Mouse (Mus musculus) layer of hippocampus, postnatal 10 days (tissue): Measurements from ENCODE around the gene Grip1. TPM values are rescaled to one million over a fixed set of nuclear protein-coding genes. Genes with fewer than 3 reads are reported as not detected.
A peak's percentile ranks its signal among the peaks of the same experiment; 100 is the strongest.

Experiments used
- DNase-seq, 2 experiments: peaks; one replicate each; pipeline ENCODE4 v3.0.0; 2021; ENCODE audit warnings: low spot score in 2 of 2
- long read RNA-seq: library from polyadenylated mRNA; stranded (forward); transcript quantifications from one replicate; pipeline ENCODE4 v2.0.0, GENCODE M21; 2023
- total RNA-seq, 2 experiments: library from RNA; stranded (reverse); gene quantifications; 2 replicates each; pipeline ENCODE4 v1.2.3; 2021

Gene Grip1
- 10 to 100 TPM; 51.9 to 57.0 TPM for total RNA-seq
- long read RNA-seq, full-length matches to known transcripts: 2 of 14 reads
- long read RNA-seq, partial matches to known transcripts: 7 of 14 reads
- long read RNA-seq, other reads (novel, unspliced or antisense): 5 of 14 reads

DNA sequence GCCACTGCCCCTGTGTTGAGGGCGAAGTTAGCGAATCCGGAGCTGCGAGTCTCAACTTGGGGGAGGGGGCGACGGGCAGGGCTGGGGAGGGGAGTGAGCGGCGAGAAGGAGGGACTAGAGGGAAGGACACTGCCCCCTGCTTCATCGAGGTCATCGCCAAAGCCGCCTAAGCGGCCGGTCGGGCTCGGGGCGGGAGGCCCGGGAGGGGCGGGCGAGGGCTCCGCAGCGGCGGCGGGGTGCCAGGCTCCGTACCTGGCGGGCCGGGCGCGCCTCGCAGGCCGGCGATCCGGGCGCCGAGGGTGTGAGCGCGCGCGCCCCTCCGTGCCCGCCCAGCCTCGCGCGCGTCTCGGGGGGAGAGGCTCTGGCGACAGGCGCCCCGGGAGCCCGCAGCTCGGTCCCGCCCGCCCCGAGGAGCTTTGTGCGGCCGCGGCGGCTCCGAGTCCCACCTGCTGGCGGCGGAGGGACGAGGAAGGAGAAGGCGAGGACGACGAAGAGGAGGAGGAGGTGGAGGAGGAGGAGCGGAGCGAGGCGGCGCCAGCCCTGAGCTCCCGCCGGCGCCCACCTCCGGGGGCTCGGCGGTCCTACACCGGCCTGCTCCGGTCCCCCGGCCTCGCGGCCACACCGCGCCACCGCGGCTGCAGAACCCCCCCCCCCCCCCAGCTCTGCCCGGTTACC lies at the start of gene Grip1:
Grip1 (plus strand) TSS at position 400 of the 675 bp plus-strand sequence.
- peak; percentile 53 to 64 for DNase-seq

DNA sequence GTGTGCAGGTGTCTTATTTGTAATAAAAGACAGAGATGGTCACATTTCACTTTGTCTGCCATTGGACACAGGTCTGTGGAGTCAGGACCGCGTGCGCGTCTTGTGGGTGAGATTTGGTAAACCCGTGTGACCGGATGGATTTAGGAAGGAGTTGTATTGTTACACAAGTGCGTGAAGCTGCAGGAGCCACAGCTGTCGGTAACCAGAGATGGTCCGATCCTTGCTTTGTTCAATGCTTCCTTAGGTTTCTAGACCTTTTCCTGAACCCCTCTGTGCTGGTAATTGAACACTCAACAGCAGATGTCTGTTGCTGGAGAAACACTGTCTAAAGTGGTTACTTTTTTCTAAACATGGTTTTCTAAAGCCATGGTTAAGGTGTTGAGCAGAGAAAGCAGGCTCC lies 48.5 kb upstream of the Grip1 start:
- DNase-seq: no peak

DNA sequence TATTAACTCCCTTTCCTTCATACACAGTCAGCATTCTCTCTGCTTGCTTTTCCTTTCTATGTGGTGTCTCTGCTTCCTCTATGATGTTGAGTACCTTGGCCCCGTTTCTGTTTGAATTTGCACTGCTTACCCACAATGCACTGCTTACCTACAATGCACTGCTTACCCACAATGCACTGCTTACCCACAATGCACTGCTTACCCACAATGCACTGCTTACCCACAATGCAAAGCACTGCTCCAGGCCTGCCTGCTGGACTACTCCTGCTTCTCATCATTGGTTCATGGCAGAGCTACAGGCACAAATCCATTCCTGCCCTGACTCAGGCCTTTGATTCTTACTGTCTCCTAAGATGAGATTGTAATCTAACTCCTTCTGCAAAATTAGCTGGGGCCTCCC lies 48.0 kb upstream of the Grip1 start:
- DNase-seq: no peak

DNA sequence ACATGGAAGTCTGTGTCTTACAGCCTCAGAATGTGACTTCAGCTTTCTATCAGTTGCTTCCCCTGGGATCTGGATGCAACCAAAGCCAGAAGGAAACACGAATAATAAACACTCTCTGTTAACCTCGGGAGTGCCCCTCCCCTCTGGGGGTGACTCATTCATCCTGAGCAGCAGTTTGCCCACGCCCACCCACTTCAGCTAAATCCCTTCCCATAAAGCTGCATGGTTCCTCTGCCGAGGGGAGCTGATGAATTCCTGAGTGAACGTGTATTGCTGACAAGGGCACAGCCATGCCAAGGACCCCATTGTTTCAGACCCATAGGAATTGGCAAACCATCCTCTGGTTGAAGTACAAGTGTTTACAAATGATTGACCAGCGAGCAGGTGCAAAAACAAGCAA lies 45.3 kb upstream of the Grip1 start:
- DNase-seq: no peak

DNA sequence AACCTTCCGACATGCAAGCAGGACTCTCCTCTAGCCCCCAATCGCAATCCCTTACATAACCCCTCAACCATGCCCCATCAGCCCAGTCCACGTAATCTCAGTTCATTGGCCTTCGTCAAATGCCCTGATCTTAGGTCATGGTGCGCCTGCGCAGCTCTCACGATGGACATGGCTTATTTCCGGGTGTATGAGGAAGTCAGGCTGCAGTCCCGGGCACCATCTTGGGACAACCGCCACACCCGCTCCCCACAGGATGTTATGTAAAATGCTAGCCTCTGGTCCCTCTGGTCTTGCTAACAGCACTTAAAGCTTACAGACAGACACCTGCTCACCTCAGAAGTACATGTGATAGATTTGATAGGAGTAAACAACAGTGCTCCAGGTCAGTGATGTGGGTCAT lies 40.4 kb upstream of the Grip1 start:
- DNase-seq: no peak

DNA sequence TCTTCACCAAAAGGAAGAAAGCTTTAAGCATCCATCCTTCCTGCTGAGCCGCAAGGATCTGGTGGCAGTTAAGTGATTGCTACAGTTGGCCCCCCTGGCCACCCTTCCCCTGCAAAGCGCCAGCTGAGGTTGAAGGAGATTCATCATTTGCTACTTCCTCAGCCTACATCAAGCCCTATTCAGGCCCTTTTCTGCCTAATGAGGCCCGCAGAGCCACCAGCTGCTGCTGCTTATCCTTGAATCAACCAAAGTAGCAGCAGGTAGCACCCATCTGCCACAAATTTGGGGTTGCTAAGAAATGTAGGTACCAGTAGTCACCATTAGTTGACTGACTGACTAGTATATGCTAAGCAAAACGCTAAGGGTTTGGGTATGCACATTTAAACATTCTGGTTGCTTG lies 38.5 kb upstream of the Grip1 start:
- no peak for DNase-seq

DNA sequence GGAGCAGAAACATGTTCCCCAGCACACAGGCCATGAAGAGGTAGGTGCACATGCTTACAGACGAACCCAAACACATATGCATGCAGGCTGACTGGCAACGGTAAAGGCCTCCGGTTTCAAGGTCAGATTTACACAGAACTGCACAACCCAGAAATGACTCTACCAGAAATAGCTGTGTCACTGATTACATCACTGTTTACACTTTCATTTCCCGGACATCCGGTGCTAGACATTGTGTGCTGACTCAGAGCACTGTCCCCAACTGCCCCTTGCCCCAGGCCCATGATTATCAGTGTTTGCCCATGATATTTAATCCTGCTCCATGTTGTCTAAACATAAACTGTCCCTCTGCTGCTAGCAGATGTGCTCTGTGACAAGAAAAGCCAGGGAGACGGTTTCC lies 32.2 kb upstream of the Grip1 start:
- no peak for DNase-seq

DNA sequence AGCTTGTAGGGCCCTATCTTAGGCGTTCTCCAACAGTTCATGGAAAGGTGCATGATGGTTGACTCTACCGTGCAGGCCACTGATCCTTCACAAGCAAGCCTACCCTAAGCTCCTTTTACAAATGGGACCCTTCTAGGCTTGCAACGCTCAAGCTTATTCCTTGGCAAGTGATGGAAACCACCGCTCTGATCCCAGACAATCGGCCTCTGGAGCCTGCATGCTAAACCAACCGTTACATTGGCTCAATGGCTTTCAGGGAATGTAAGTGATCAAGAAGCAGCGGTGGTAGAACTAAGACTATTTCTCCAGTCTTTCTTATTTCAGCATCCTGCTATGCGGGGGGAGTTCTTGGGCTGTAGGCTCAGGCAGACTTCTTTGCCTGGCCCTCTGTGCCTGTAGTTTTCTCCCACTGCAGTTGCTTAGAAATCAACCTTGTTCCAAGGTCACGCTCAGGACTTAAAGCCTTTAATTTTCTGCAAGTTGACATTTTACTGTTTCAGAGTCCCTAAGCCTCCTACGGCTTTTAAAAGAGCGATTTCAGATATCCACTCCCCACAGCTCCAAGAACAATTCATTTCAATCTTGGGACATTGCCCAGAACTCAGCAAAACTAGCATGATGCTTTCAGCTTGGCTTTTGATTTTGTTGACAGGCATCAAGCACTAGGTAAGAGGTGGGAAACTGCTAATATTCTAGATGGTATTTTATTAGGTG lies 29.7 kb upstream of the Grip1 start:
- DNase-seq: no peak

DNA sequence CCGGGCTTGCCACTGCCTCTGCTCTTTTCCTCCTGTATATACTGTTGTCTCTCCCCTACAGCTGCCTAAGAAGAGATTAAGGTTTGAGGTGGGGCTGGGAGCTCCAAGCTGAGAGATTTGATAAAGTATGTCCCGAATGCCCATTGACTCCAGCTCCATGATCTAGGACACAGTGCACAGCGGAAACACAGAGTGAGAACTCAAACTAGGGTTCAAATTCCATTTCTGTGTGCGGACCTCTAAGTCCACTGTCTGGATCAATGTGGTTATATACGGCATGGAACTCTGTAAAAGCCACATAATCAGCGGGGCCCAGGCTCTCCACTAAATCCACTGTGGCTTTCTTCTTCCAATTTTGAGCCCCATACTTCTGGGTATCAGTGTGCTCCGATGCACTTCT lies 26.0 kb upstream of the Grip1 start:
- no peak for DNase-seq

DNA sequence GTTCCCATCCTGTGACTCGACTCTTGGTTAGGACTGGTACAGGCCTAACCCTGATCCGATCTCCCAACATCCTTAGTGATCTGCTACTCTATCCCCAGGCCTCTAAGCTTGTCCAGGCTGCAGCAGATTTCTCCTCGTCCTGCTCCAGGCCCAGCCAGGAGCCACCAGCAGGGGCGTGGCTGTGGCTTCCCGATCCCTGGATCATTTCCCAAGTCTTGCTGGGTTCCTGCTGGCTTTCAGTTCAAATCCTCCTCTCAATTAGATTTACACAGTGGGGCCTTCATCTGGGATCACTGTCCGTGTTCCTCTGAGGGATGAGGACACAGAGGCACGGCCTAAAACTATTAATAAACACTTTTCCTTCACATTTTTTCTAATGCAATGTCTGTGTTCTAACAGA lies 25.5 kb upstream of the Grip1 start:
- DNase-seq: no peak

DNA sequence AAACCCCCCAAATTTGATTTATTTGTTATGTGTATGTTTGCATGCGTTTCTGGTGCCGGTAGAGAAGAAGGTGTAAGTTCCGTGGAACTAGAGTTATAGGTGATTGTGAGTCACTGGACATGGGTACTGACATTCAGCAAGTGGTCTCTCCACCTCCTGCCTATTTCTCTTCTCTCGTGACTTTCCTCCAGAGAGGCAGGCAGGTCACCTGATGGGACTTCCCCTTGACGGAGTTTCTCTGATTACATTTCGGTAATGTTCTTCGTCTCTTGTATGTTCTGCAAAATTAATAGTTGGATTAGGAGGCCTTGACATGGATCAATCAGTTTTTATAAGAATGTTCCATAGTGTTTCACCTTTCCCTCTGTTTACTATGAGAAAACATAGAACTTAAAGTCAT lies 23.4 kb upstream of the Grip1 start:
- no peak for DNase-seq

DNA sequence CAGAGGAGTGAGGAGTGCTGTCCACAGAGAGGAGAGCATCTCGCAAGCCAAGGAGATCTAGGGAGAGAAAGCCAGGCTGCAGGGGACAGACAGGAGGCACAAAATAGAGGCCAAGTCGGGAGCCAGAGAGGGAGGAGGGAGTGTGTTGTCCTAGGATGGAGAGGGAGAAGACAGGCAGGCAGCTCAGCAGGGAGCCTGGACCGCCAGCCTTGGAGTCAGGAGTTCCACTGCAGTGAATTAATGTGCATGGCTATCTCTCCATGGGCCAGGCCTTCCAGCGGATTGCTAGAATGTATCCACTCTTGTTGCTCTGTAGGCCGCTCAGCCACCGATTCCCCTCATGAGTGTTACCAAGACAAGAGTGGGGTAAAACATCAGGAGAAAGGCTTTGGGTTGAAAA lies 21.8 kb upstream of the Grip1 start:
- DNase-seq: no peak

DNA sequence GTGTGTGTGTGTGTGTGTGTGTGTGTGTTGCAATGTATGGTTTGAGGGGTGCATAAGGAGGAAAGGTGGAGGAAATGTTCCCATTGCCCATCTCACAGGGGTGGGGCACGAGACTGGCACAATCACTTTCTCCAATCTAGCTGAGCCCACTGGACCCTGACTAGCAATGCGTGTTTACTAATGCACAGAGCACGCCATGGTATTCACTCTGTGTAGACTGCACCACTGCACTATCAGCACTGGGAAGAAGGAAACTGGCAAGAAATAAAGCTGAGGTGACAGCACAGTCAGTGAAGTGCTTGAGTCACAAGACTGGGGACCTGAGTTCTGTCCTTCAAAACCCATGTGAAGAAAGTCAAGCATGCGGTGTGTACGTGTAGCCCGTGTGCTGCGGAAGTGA lies 17.8 kb upstream of the Grip1 start:
- no peak for DNase-seq

DNA sequence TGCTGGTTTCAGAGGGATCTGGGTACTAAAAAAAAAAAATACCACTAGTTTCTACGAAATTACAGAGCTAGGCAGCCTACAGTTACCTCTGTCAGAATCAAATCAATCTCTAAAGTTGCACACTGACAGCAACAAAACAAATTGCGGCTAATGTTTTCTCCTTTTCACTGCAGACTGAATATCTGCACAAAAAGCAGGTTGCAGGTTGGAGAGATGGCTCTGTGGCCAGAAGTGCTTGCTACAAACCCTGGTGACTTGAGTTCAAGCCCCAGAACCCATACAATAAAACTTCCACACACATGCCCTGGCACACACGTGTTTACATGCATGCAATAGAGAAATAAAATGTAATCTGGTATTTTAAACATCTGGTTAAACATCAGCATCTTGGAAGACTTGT lies 16.3 kb upstream of the Grip1 start:
- DNase-seq: no peak

DNA sequence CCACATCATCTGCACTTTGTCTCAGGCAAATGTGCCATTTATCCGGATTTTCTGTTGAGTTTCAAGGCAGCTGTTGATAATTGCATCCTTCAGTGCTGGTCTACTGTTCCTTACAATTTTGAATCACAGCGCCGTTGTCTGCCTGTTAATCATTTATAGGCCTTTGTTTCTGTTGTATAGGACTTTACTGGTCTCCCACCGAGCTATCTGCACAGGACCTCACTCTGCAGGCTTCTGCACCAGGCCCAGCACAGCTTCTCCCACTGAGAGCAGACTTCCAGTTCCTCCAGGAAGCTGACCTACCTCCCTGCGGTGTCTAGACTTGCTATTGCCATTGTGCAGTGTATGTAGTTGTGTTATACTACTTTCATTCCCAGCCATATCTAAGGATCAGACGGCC lies 11.9 kb upstream of the Grip1 start:
- no peak for DNase-seq

DNA sequence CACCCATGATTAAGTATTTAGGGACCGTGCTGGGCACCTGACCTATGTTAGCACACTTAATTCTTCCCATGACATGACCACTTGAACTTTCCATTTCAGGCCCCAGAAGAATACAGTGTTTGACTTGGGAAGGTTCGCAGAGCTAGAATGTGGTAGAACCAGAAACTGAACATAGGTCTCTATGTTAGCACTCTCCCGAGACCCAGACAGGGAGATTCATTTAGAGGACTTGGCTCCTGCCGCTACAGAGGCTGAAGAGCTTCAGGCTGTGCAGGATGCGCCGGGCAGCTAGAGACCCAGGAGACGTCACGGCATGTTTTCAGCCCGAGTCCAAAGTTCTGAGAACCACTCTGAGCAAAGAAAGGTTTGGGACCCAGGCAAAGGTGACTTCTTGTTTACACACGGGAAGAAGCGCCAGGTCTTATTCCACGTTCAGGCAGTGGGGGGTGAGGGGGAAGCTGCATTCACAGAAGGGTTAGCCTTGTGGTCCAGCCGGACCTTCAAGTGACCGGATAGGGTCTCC lies 6.2 kb upstream of the Grip1 start:
- DNase-seq: no peak

DNA sequence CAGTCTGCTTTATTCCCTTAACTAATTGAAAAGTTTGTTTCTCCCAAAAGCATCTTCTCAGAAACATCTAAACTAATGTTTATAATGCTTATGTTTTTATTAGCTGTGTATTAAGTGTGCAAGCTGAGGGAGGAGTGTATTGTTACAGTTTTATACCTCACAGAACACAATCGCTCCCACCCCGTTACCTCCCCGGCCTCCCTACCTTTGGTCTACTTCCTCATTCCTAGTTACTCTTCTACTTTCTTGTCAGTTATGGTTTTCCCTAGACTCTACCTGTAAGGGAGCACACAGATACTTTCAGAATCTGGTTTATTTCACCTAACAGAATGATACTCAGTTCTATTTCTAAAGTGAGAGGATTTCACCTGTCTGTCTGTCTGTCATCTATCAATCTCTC lies 5.7 kb upstream of the Grip1 start:
- DNase-seq: no peak

DNA sequence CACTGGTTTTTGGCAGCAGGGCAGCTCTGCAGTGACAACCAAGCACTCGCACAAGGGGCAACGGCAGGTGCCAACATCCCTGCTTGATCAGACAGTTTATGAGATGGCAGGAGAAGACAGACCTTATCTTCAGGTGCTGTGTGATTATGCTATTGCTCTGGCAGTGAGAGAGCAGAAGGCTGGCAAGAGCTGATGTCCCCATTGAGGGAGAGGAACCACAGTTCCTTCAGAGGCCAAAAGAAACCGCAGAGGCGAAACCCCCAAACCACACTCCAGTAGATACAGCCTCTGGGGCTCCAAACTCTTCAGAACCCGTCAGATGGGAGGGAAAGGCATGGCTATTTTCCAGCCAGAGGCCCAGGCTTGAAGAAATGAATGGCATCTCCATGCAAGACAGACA lies 932 bp upstream of the Grip1 start:
- no peak for DNase-seq

DNA sequence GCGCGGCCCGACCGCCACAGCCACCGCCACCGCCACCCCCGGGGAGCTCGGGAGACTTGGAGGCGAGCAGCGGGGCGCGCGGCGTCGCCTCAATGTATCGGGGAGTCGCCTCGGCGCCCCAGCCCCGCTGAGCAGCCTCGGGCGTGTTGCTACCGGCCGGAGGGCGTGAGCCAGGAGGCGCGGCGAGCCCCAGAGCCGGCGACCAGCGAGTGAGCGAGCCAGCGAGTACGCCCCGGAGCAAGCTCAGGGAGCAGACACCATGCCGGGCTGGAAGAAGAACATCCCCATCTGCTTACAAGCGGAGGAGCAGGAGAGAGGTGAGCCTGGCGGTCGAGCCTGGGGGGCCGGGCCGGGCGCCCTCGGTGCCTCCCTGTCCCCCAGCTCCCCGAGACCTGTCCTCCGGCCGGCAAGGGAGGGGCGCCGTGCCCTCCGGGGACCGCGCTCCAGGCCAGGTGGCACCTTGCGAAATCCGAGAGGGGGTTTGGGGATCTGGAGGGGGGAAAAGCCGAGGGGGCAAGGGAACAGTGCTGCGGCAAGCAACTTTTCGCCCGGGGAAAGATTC lies 557 bp downstream of the Grip1 start:
- DNase-seq: peak; percentile 43 to 56

DNA sequence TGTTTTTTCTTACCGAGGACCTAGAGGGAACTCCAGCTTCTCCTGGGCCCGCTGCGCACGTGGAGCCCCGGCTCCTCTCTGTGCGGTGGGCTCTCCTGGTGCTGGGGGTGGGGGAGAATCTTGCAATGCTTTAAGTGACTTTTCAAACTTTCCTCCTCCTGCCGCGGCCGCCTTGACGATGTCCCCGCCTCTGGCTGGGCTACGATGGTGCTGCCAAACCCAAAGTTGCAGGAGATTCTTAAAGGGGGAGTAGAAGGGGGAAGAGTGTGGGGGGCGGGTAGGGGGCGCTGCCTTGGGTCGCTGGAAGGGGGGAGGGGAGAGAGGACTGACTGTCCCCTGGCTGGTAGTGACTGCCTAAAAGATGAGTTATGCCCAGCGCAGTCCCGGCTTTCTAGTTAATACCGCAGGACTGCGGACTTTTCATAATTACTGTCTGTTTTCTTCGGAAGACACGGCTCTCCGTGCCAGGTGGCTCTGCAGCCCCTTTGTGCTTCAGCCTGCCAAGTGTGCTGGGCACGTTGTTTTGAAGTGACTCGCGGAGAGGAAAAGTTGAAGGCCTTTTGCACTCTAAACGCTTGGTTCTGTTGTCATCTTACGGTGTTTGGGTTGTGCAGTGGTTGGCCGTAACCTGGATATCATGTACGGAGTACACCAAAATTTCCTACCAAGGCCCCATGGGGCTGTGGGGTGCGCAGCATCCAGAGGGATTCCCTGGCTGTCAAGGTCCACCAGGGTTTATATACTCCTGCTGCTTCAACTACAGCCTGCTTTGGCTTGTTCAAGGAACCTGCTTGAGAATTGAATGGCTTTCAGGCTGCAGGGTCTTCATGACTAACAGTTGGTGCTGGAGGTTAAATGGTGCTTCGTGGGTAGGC lies 1.3 kb downstream of the Grip1 start:
- DNase-seq: peak; percentile 14 to 30

DNA sequence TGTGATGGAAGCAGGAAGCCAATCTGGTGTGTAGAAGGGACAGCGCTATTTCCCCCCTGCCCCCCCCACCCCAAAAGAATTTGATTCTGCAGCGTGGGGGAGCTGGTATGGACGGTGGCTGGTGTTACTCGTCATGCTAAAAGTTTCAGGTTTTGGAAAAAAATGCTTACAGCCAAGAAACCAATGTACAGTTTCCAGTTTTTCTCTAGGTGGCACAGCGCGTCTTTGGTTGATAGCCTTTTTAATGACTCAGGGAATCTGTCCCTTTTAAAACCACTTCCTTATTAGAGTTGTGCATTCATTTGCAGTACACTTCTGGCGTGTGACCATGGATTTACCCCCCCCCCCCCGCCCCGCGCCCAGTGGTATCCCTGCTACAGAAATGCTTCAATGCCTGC lies 1.9 kb downstream of the Grip1 start:
- DNase-seq: no peak
